Mouse (Mus musculus) megakaryocyte, embryonic 14.5 days (primary cell): ENCODE results near the gene Ifna11.
"Not testable (repeated sequence)": the region's sequence is repeated elsewhere in the genome, so short reads cannot be mapped to it uniquely, and the experiment has no call there.

ENCODE experiments used
- FLI1 ChIP-seq: IDR thresholded peaks from 2 replicates; pipeline ENCODE4 v1.6.1; 2012; ENCODE audit warnings: low read length, inconsistent platforms, mixed read lengths
- GATA1 ChIP-seq: IDR thresholded peaks from 3 replicates; pipeline ENCODE4 v1.6.1; 2012; ENCODE audit warnings: mixed read lengths, low read length, inconsistent platforms, borderline replicate concordance

- not testable (repeated sequence) for TF ChIP-seq FLI1, GATA1
Observed at GRCm38 (mm10) chr4:88782335-88782734, 37.4 kb upstream of the Ifna11 start.
